Mouse (Mus musculus) right cerebral cortex, postnatal 4 days (tissue): Measurements from ENCODE around the gene Ano1.
A peak's percentile ranks its signal among the peaks of the same experiment; 100 is the strongest.

Experiments used
- DNase-seq: peaks from one replicate; pipeline ENCODE4 v3.0.0-alpha.2; 2022

The Ano1 gene

DNA sequence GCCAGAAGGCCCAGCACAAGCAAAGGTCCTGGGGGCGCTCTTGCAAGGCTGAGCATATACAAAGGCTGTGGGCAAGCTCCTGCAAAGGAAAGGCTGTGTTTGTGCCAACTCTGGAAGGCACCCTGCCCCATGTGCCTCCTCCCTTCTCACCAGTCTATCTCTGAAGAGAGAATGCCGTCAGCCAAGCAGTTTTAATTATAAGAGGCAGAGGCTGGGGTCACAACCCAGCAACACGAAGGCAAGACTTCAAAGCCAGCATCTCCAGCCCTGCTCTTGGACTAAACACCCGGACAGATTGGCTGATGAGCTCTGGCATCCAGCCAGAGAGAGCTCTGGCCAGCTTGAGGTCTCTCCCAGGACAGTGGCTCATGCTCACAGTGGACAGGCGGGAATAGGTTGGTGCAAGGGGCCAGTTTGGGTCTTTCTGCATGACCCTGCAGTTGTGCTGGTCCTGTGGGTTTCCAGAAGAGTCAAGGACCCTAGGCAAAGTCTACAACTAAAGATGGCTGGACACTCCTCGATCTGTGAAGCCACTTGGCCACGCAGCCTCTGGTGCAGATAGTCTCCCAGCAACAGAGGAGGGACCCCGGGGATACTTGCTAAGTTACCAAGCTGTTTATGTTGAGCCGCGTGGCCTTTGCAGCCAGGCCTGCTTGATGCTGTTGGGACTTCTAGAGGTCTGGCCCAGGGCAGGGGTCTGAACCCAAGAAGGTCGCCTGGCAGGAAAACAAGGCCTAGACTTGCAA, 12.9 kb upstream of the Ano1 start:
- no peak for DNase-seq

DNA sequence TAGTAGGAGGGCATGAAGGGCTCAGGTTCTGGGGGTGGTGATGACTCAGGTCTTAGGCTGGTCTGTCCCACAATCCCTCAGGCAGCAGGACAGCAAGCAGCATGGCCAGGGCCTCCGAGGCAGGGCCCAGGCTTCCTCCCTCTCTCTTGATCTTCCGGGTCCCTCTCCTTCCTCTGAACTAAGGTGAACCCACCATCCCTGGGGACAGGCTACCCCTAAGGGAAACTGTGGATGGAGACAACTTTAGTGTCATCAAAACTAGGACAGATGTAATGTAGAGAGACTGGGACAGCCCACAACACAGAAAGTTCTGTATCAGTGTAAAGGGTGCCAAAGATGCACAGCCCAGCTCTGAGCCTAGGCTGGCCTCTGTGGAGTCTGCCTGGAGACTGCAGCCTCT, 12.2 kb upstream of the Ano1 start:
- no peak for DNase-seq

DNA sequence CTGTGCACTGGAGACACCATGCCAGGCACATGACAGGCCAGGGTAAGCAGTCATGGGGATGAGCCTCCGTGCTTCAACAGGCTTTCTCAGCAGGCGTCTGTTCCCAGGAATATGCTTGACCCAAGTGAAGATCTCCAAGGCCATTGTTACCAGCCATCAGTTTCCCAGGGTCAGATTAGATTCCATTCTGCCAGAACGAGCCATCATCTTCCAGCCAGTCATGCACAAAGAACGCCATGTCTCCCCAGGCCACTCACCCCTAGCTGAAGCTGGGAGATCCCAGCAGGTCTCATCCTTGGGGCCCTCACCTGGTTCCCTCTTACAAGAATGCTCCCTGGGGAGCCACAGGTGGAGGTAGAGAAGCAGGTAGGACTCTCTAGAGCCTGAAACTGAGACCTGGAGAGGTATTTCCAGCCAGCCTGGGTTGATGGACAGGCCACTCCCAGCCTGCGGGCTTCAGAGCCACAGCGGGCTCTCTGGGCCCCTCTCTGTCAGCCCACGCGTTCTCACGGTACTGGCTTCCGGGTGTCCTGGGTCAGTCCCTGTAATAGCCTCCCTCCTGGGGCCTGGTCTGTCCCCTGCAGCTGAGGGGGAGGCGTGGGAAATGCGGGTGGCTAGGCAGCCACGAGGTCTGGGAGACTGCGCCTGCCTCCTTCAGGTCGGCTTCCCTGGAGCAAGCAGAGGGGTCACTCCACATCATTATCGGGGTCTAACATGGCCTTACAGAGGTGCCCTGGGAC, 10.9 kb upstream of the Ano1 start:
- no peak for DNase-seq

DNA sequence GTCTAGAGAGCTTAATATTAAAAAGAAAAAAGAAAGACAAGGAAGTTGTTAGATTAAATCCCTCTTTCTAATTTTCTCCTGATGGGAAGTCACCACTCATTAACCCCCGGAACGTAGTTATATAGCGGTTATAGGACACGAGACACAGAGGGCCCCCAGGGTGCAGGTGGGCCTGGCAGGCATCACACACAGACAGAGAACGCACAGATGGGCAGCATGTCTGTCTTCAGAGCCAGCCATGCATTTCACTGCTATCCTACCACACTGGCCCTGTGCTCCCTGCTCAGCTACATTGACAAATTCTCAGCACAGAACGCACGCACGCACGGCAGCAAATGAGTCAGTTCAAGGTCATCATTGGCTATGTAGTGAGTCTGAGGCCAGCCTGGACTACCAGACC, 8.5 kb upstream of the Ano1 start:
- DNase-seq = no peak

DNA sequence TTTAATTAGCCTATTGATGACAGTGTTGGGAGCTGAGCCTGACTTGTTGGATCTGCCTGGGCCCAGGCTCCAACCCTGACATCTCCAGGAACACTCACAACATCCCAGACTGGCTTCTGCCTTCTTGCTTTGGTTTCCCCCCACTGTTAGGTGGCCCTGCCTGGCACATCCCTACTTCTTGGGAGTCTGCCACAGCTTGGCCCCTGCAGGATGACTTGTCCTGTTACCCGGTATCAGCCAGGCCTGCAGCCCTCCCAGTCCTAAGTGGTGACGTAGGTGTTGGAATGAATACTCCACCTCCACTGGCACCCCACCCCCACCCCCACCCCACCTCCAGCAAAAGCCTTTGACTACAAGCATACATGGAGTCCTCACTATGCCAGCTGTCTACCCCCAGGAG, 7.7 kb upstream of the Ano1 start:
- DNase-seq = no peak

DNA sequence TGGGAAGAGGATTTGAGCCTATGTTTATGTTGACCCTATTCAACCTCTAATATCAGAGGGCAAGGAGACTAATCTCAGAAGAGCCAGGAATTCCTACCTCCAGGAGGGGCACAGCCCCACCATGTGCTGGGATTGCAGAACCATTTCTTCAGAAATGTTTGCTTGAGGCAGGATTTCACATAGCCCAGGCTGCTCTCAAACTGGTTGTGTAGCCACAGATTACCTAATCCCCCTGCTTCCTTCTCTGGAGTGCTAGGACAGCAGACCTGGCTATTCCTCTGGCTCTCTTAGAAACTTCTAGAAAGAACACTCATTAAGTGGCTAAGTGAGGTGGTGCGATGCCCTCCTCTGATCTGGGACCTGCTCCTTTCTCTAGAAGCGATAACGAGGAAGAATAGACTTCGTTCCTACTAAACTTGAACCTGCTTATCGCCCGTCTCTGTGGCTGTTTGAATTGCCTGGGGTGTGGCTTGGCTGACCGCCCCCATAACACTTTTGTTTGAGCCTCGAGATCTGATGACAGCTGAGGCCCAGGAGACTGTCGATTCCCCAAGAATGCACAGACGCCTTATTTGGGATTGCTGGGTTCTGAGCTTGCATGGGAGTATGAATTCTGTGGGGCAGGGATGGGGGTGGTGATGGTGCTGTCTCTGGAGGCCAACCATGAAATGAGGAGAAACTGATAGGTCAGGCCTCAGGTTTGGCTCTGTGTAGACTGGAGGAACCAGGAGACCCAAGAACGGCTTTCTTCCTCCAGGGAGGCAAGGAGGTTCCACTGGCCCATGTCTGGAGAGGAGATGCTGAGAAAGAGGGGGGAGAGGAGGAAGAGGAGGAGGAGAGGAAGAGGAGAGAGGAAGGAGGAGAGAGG, 4.0 kb upstream of the Ano1 start:
- no peak for DNase-seq

DNA sequence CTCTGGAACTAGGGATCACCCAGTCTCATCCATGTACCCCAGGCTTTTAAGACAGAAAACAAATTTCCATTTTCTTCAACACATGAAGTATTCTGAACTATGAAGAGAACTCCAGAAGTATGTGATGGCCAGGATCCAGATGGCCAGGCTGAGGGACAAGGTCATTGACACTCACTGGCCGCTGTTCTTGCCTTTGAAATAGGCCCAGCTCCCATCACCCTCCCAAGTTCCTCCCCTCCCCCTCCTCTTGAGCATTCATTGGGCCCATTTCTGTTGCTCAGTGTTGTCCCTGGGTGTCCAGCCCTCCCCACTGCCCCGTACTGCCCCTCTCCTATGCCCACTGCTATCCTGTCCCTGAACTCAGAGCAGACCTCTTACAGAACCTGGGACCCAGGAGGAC, 2.9 kb upstream of the Ano1 start:
- no peak for DNase-seq

DNA sequence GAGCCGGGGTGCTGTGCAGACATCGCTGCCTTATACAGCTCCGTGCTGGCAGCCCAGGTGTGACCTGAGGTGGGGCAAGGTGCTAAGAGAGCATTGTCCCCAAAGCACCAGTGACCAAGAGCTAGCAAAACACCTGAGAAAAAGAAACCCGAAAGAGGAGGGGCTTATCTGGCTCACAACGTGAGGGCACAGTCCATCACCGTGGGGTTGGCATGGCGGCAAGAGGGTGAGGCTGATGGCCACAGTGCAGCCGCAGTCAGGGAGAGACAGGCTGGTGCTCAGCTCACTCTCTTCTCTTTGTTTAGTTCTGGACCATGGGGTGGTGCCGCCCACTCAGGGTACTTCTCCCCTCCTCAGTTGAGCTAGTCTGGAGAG, 1.9 kb upstream of the Ano1 start:
- DNase-seq = no peak

DNA sequence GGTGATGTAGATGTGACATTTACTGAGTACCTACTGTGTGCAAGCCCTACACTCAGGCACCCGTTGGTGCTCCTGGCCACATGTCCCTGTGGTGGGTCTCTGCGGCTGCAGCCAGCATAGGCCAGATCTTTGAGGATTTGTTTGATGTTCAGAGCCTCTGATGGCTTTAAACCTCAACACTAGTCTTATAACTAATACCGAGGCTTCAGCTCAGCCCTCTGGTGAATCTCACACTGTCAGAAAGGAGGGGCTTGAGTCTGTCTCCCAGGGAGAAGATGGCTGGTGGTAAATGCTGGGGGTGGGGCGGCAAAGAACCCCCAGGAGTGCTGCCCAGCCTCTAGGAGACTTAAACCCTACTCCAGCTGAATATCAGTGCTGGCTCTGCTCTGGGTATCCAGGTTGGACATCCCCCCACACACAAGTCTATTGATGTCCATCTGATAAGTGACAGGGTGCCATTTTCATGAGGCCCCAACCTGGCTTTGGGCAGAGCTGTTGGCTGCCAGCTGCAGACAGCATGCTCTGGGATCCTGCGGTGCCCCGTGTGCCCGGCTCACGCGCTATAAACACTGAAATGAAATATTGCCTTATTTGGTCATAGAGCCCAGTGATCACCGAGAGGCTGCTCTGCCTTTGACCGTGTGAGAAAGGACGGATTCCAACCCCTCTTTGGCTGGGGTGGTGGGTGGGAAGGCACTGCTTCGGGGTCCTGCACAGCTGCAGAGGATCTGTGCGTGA, 1.3 kb upstream of the Ano1 start:
- no peak for DNase-seq

DNA sequence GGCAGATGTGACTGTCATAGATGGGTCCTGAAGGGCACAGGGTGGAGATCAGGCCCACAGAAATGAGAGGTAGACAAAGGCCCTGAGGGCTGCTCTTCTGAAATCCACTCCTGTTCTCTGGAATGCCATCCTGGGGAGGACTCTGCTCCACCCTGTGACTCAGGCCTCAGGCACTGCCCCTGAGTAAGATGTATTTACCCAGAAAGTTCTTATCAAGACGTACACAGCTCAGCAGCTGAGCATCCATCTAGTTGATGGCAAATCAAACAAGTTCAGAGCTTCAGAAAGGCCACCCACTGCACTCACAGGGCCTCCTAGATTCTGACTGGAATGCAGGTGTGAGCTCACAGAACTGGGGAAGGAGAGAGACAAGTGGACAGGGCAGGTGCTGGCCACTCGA, 4.0 kb downstream of the Ano1 start:
- DNase-seq = no peak

DNA sequence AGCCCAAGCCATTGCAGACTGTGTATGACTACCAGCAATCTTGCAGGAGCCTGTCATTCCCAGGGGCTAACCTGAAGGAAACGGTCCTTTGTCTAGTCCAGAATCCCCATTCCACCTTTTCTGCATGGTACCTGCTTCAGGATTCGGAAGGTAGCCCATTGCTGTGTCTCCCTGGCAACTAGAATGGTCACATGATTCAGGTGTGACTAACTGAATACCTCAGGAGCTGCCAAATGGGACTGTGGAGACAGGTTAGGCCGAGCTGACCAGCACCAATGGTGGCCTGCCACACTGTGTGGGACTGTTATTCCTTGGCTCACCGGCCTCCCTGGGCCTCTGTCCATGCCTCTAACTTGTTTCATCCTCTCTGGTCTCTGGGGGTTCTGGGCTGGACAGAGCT, 5.3 kb downstream of the Ano1 start:
- DNase-seq = no peak

DNA sequence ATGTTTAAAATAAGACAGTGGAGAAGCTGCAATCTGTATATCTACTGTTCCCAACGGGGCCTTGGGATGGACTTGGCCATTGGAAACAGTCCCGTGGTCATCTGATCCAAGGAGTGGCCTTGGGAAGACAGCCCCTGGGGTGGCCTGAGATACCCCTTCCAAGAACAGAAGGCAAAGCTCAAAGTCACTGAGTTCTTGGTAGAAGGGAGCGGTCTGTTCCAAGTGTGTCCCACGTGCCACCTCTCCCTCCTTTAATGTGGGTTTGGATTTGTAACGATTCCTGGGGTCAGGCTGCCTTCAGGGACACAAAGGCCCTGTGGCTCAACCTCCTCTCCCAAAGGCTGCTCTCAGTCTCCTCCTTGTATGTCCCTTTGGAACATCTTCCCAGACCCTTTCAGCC, 7.9 kb downstream of the Ano1 start:
- no peak for DNase-seq

DNA sequence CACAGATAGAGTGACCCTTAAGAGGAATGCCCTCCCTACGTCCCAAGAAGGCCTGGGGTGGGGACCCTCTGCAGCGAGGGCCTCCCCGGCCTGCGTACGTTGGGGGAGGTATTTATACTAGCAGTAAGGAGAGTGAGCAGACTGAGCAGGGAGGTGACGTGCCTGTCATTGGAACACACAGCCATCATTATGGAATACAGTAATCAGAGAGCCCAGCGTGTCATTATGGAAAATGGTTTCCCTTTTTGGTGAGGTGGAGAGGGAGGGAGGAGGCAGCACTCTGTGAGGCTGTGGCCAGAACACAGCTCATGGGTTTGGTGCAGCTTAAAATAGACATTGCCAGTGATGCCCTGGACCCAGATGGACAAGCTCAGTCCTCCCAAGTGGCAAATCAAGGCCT, 11.1 kb downstream of the Ano1 start:
- DNase-seq = no peak

DNA sequence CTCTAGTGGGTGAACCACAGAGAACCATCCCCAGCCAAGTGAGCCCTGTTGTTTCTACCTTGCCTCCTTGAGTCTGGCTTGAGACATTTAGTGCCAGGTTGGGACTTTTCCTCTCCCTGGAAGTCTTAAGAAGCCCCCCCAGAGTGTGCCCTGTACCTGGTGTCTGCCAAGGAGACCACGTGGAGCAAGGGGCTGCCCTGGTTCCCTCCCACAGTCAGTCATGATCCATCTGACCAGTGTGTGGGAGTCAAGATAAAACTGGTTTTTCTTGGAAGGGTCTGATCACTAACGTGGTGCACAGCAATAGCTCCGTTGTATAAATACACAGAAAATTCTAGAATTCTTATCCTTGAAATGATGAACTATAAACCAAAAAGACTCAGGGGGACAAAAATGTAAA, 12.0 kb downstream of the Ano1 start:
- no peak for DNase-seq

DNA sequence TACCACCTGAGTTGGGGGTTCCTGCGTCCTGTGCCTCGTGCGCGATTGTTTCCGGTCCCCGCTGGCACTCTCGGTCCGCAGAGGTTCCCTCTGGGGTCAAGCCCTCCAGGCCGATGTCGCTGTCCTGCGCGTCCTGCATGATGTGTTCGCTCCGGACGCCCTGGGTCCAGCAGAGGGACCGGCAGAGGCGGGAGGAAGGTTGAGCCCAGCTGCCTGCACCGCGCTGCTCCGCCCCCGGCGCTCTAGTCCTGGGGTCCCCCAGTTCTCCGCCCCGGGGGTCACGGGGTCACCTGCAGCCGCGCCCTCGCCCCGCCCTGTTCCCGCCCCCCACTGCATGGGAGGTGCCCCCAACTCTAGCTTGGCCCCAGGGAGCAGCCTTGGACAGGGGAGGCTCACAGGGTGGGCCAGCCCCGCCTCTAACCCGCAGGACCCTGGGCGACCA, 13.4 kb downstream of the Ano1 start:
- peak; percentile 8 for DNase-seq

DNA sequence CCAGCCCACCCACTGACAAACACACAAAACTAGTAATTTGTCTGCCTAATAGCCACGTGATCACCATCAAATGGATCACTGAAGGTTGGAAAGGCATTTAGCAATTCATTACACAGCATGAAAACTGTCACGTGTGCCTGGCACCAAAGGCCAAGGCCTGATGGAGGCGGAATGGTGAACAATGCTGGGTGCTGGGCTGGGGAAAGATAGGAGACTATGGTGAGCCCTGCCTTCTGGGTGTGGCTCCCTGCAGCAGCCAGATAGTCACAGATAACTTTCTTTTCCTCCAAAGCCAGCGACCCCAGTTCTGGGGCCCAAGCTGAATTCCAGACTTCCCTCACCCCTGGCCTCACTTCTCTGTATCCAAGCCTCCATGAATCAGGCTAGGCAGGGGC, 19.9 kb downstream of the Ano1 start:
- no peak for DNase-seq

DNA sequence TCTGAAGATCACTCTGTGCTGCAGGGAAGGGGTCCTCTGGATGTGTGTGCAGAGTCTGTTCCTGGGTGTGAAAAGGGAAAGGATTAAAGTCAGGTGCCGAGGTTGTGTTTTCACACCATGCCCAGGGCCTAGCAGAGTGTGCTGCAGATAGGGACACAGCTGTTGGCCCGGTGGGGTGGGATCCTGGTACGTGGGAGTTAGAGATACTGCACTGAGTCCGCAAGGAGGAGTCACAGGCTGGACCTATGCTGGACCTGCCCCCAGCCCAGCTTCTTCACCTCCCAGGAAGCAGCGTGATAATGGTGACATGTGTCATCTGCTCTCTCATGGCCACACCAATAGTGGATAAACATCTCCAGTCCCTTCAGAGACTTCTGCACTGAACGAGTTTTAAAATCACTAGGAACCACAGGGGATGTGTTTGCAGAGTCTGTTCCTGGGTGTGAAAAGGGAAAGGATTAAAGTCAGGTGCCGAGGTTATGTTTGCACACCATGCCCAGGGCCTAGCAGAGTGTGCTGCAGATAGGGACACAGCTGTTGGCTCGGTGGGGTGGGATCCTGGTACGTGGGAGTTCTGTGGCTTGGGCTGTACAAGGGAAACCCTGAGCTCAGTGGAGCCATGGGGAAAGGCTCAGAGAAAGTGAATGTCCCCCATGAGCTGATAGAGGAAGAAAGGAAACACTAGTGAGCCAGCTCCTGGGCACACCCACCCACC, 20.4 kb downstream of the Ano1 start:
- no peak for DNase-seq

DNA sequence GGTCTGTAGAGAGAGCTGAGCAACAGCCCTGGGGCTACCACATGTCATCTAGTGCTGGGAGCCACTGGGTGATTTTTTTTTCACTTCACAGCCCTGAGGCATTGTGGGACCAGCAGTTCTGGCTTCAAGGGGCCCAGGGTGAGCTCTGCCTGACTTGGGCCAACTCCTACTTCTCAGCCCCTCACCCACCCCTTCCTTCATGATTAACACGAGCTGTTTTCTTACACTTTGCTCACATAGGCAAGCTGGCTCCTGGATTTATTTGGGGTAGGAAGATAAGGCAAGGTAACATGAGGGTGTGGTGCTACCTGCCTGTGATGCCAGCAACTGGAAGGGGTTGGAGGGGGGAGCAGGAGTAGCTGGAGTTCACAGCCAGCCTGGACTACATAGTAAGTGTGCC, 27.5 kb downstream of the Ano1 start:
- DNase-seq = no peak

DNA sequence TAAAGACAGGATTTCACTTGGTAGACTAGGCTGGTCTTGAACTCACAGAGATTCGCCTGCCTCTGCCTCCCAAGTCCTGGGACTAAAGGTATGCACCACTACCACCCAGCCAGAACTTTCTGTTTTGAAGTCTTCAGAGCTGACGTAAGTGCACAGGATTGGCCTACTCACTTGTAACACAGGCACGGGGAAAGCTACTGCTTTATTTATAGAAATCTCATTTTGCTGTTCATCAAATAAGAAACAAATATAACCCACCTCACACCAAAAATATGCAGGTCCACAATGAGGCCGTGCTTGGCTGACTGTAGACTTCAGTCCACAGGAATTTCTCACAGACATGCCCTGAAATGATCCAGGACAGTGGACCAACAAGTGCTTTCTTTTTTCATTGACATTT, 31.8 kb downstream of the Ano1 start:
- DNase-seq = no peak

DNA sequence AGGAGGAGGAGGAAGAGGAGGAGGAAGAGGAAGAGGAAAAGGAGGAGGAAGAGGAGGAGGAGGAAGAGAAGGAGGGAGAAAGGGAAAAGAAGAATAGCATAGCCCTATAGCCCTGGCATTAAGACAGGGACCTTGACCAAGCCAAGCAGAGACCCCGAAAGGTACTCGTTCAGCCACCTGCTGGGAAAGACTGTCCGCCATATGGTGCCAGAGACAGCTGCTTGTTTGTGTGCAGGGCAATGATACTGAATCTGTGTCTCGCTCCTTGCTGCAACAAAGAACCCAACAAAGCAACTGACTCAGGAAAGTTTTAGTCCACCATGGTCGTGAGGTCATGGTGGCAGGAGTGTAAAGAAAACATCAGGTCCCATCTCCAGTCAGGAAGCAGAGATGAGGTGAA, 34.0 kb downstream of the Ano1 start:
- no peak for DNase-seq

DNA sequence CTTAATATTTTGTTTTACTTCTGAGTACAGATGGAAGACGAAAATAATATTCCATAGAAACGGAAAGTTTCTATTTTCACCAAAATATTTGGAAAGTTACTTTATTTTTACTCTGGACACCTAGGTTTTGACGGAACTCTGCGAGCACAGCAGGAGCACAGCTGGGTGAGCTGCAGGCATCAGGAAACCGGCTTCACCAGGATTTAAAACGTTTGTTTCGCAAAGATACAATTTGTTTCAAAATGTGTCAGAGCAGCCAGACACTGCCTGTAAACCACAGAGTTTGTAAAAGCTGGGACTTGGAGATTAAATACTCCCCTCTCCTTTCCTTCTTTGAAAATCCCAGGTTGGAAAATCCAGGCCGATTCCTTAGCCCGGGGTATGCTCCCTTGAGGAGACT, 53.9 kb downstream of the Ano1 start:
- DNase-seq = no peak
